Mouse (Mus musculus): ENCODE measurements around the gene Zc3h6. TPM values are rescaled to one million over a fixed set of nuclear protein-coding genes. Genes with fewer than 3 reads are reported as not detected.

Zc3h6 gene
- total RNA-seq, 1 experiment = 0.98 TPM

DNA sequence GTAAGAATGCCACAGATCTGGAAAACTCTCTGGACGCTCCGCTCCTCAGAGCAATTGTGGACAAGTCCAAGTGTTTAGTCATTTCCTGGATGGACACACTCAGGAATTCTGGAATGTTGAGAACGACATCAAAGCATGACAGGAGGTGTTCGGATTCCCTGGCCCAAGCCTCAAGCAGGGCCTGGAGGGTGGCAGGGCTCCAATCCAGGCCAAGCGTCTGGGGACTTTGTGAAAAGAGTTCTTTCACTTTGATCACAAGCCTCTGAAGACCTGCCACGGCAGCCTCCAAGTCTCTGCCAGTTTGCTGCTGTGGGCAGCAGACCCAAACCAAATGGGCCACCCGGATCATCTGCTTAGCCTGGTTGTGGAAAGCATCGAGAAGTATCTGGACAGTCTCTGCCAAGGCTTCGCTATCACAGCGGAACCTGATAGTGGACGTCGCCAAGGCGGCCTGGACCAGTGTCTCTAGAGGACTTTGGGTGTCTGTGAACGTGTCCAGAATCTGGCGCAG lies 71.3 kb downstream of the Zc3h6 start:
- TF ChIP-seq ZC3H11A (IDR thresholded peaks at IDR 0.05; ENCODE audit: borderline replicate concordance, low read depth, low read length) = no peak
- TF ChIP-seq CHD2 (IDR thresholded peaks at IDR 0.05; ENCODE audit: low read depth, low read length) = no peak
- no peak for TF ChIP-seq ZNF384 (IDR thresholded peaks at IDR 0.05; ENCODE audit: low read depth, low read length)
- TF ChIP-seq MAFK (IDR thresholded peaks at IDR 0.05; ENCODE audit: insufficient read depth, low read depth, low read length) = no peak
- TF ChIP-seq HCFC1 (IDR thresholded peaks at IDR 0.05; ENCODE audit: borderline replicate concordance, insufficient read depth, low read length) = no peak
- DNase-seq (ENCODE audit: low read depth, low spot score) = no peak
- in situ Hi-C loops (cut with MboI; ENCODE audit: low sequenced_read_pairs in 2 of 2, unreplicated experiment in 2 of 2) = no loop called here
- no peak overlapping the region for H3K27ac ChIP-seq (ENCODE audit: insufficient read depth, low read depth, low read length, poor library complexity, severe bottlenecking)
- no peaks in the 10 kb centered on the region for H3K36me3 ChIP-seq (ENCODE audit: control insufficient read depth, insufficient read depth, low read length, poor library complexity, severe bottlenecking)
- H3K9ac ChIP-seq (ENCODE audit: insufficient read depth, low read depth, low read length, poor library complexity, severe bottlenecking) = no peak overlapping the region
- no peaks in the 10 kb centered on the region for H3K9me3 ChIP-seq (ENCODE audit: control insufficient read depth, insufficient read depth, low read depth, low read length)
- no peaks in the 10 kb centered on the region for H3K4me1 ChIP-seq (ENCODE audit: control insufficient read depth in 2 of 2, insufficient read depth in 2 of 2, low read length in 2 of 2, poor library complexity in 1 of 2)
- H3K4me3 ChIP-seq (ENCODE audit: insufficient read depth in 1 of 2, low read depth in 1 of 2, low read length in 2 of 2, poor library complexity in 1 of 2, severe bottlenecking in 1 of 2) = peak overlapping the region; percentile 54 to 64; a peak in 3 of 4 replicates

DNA sequence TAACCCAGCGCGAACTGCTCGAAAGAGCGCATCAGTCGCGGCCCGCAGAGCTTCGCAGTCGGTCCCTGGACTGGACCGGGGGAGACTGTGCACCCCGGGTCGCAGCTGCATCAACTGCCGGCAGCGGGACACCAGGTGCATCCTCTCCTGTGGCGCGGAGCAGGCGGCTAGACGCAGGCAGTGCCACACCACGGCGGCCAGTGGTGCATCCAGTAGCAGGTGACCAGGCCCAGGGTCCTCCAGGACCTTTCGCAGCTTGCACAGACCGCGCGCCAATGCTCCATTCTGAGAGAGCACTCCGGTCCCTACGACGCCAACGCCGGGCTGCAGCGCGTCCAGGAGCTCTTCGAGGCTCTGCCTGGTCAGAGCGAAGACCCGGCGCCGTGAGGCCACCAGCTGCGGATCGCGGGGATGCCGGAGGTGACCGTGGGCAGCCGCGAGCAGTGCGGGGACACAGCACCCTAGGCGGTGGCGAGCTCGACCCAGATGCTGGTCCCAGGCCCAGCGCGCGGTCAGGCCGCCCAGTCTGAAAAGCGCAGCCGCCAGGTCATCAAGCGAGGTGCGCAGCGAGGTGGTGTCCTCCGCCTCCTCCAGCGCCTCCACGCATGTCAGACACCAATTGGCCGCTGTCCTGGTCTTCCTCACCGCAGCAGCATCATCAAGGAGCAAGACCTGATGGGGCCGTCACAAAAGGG lies 71.9 kb downstream of the Zc3h6 start:
- no peak overlapping the region for H3K27ac ChIP-seq (ENCODE audit: insufficient read depth, low read depth, low read length, poor library complexity, severe bottlenecking)
- TF ChIP-seq MAFK (IDR thresholded peaks at IDR 0.05; ENCODE audit: insufficient read depth, low read depth, low read length) (no peak), HCFC1 (IDR thresholded peaks at IDR 0.05; ENCODE audit: borderline replicate concordance, insufficient read depth, low read length) (no peak), ZC3H11A (IDR thresholded peaks at IDR 0.05; ENCODE audit: borderline replicate concordance, low read depth, low read length) (no peak), ZNF384 (IDR thresholded peaks at IDR 0.05; ENCODE audit: low read depth, low read length) (no peak), CHD2 (IDR thresholded peaks at IDR 0.05; ENCODE audit: low read depth, low read length) (no peak)
- in situ Hi-C loops (cut with MboI; ENCODE audit: low sequenced_read_pairs in 2 of 2, unreplicated experiment in 2 of 2) = no loop called here

DNA sequence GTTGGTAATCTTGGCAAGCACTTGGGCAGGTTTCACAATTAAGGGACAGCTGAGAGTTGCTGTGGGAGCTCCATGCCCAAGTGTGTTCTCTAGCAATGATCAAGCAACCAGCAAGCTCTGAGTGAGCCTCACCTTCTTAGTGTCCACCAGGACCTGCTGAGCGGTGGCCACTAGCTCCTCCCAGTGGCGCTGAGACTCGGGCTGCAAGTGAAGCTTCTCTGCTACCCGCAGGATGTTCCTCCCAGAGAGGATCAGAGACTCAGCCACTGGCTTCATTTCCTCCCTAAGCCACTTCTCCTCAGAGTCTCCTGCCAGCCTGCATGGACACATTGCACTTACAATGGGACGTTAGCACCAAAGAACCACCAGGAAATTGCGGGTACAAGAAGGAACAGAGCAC lies 73.4 kb downstream of the Zc3h6 start:
- no peak for DNase-seq (ENCODE audit: low read depth, low spot score)
- no peaks in the 10 kb centered on the region for H3K36me3 ChIP-seq (ENCODE audit: control insufficient read depth, insufficient read depth, low read length, poor library complexity, severe bottlenecking)
- no peaks in the 10 kb centered on the region for H3K4me1 ChIP-seq (ENCODE audit: control insufficient read depth in 2 of 2, insufficient read depth in 2 of 2, low read length in 2 of 2, poor library complexity in 1 of 2)
- no peaks in the 10 kb centered on the region for H3K9me3 ChIP-seq (ENCODE audit: control insufficient read depth, insufficient read depth, low read depth, low read length)
- H3K27ac ChIP-seq (ENCODE audit: insufficient read depth, low read depth, low read length, poor library complexity, severe bottlenecking) = no peak overlapping the region
- in situ Hi-C loops (cut with MboI; ENCODE audit: low sequenced_read_pairs in 2 of 2, unreplicated experiment in 2 of 2) = no loop called here
- H3K9ac ChIP-seq (ENCODE audit: insufficient read depth, low read depth, low read length, poor library complexity, severe bottlenecking) = no peak overlapping the region
- no peak overlapping the region for H3K4me3 ChIP-seq (ENCODE audit: insufficient read depth in 1 of 2, low read depth in 1 of 2, low read length in 2 of 2, poor library complexity in 1 of 2, severe bottlenecking in 1 of 2)
- no peak for TF ChIP-seq HCFC1 (IDR thresholded peaks at IDR 0.05; ENCODE audit: borderline replicate concordance, insufficient read depth, low read length)
- TF ChIP-seq ZNF384 (IDR thresholded peaks at IDR 0.05; ENCODE audit: low read depth, low read length) = no peak
- TF ChIP-seq ZC3H11A (IDR thresholded peaks at IDR 0.05; ENCODE audit: borderline replicate concordance, low read depth, low read length) = no peak

More for the DNA sequence above, 71.9 kb downstream of the Zc3h6 start:
- Histone ChIP-seq H3K4me1 (ENCODE audit: control insufficient read depth in 2 of 2, insufficient read depth in 2 of 2, low read length in 2 of 2, poor library complexity in 1 of 2) (no peaks in the 10 kb centered on the region), H3K36me3 (ENCODE audit: control insufficient read depth, insufficient read depth, low read length, poor library complexity, severe bottlenecking) (no peaks in the 10 kb centered on the region), H3K9ac (ENCODE audit: insufficient read depth, low read depth, low read length, poor library complexity, severe bottlenecking) (peak overlapping the region; percentile 31; the same call in 1 of the 2 replicates), H3K4me3 (ENCODE audit: insufficient read depth in 1 of 2, low read depth in 1 of 2, low read length in 2 of 2, poor library complexity in 1 of 2, severe bottlenecking in 1 of 2) (peak overlapping the region; percentile 54 to 64), H3K9me3 (ENCODE audit: control insufficient read depth, insufficient read depth, low read depth, low read length) (no peaks in the 10 kb centered on the region)
- DNase-seq (ENCODE audit: low read depth, low spot score) = no peak

DNA sequence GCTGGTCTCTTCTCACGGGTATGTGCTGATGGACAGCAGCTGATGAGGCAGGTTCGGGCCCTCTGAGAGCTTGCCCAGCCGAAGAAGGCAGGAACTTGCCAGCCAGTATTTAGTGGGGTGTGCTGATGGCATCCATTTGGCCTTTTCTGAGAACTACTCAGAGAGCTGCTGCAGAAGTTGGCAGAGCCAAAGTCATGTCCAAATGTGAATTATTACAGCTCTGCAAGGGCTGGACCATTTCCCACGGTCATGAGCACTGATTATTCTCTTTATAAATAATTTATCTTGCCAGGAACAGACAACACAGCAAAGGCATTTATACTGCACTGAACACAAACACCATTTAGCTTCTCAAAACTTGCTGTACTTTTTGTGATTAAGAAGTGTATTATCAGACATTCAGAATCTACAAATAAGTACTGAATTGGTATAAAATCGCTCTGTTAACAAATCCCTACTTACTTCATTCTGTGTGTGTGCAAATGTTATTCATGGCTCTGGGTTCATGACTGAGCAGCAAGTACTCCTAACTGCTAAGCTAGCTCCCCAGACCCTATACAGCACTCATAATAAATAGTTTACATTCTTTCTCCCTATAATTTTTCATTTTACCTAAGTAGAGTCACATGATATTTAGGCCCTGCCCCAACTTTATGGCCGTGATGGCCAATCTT lies 79.1 kb downstream of the Zc3h6 start:
- Histone ChIP-seq H3K36me3 (ENCODE audit: control insufficient read depth, insufficient read depth, low read length, poor library complexity, severe bottlenecking) (no peaks in the 10 kb centered on the region), H3K4me3 (ENCODE audit: insufficient read depth in 1 of 2, low read depth in 1 of 2, low read length in 2 of 2, poor library complexity in 1 of 2, severe bottlenecking in 1 of 2) (no peak overlapping the region), H3K9ac (ENCODE audit: insufficient read depth, low read depth, low read length, poor library complexity, severe bottlenecking) (no peak overlapping the region), H3K4me1 (ENCODE audit: control insufficient read depth in 2 of 2, insufficient read depth in 2 of 2, low read length in 2 of 2, poor library complexity in 1 of 2) (no peaks in the 10 kb centered on the region), H3K9me3 (ENCODE audit: control insufficient read depth, insufficient read depth, low read depth, low read length) (no peaks in the 10 kb centered on the region), H3K27ac (ENCODE audit: insufficient read depth, low read depth, low read length, poor library complexity, severe bottlenecking) (no peak overlapping the region)
- in situ Hi-C loops (cut with MboI; ENCODE audit: low sequenced_read_pairs in 2 of 2, unreplicated experiment in 2 of 2) = no loop called here
- DNase-seq (ENCODE audit: low read depth, low spot score) = no peak
- TF ChIP-seq CHD2 (IDR thresholded peaks at IDR 0.05; ENCODE audit: low read depth, low read length) (no peak), MAFK (IDR thresholded peaks at IDR 0.05; ENCODE audit: insufficient read depth, low read depth, low read length) (no peak), ZNF384 (IDR thresholded peaks at IDR 0.05; ENCODE audit: low read depth, low read length) (no peak), HCFC1 (IDR thresholded peaks at IDR 0.05; ENCODE audit: borderline replicate concordance, insufficient read depth, low read length) (no peak), ZC3H11A (IDR thresholded peaks at IDR 0.05; ENCODE audit: borderline replicate concordance, low read depth, low read length) (no peak)
